Mouse (Mus musculus): Measurements from ENCODE around the gene Dgki.

Dgki gene

GRCm38 (mm10) chr6:37057536-37057935 is 242.4 kb downstream of the Dgki start:
- DNase-seq: no peak

GRCm38 (mm10) chr6:37055634-37056033 is 244.3 kb downstream of the Dgki start:
- no peak for DNase-seq

GRCm38 (mm10) chr6:37055128-37055527 is 244.9 kb downstream of the Dgki start:
- DNase-seq: no peak

- DNase-seq: peak; percentile 49
Observed at GRCm38 (mm10) chr6:37054435-37055020, 245.5 kb downstream of the Dgki start.

- peak; percentile 79 for DNase-seq
Observed at GRCm38 (mm10) chr6:37053411-37053810, 246.6 kb downstream of the Dgki start.

GRCm38 (mm10) chr6:37051652-37052051 is 248.3 kb downstream of the Dgki start:
- DNase-seq: no peak

- DNase-seq: no peak
Observed at GRCm38 (mm10) chr6:37051150-37051549, 248.8 kb downstream of the Dgki start.

- DNase-seq: no peak
Observed at GRCm38 (mm10) chr6:37047611-37048129, 252.3 kb downstream of the Dgki start.

- DNase-seq: peak; percentile 75
Observed at GRCm38 (mm10) chr6:37046152-37046788, 253.7 kb downstream of the Dgki start.

- DNase-seq: no peak
Observed at GRCm38 (mm10) chr6:37044796-37045195, 255.2 kb downstream of the Dgki start.

- DNase-seq: no peak
Observed at GRCm38 (mm10) chr6:37038444-37038843, 261.5 kb downstream of the Dgki start.

- peak; percentile 31 for DNase-seq
Observed at GRCm38 (mm10) chr6:37037115-37037908, 262.7 kb downstream of the Dgki start.

GRCm38 (mm10) chr6:37035681-37036080 is 264.3 kb downstream of the Dgki start:
- DNase-seq: no peak

GRCm38 (mm10) chr6:37030986-37031385 is 269.0 kb downstream of the Dgki start:
- DNase-seq: no peak

GRCm38 (mm10) chr6:37030402-37030801 is 269.6 kb downstream of the Dgki start:
- DNase-seq: no peak

- DNase-seq: peak; percentile 66
Observed at GRCm38 (mm10) chr6:37028841-37029240, 271.1 kb downstream of the Dgki start.

- no peak for DNase-seq
Observed at GRCm38 (mm10) chr6:37028300-37028699, 271.7 kb downstream of the Dgki start.

GRCm38 (mm10) chr6:37026343-37027243 is 273.4 kb downstream of the Dgki start:
- no peak for DNase-seq

- no peak for DNase-seq
Observed at GRCm38 (mm10) chr6:37016046-37016445, 283.9 kb downstream of the Dgki start.

GRCm38 (mm10) chr6:37011597-37011996 is 288.4 kb downstream of the Dgki start:
- DNase-seq: no peak

- DNase-seq: no peak
Observed at GRCm38 (mm10) chr6:37007573-37007972, 292.4 kb downstream of the Dgki start.

GRCm38 (mm10) chr6:37004914-37005313 is 295.1 kb downstream of the Dgki start:
- DNase-seq: peak; percentile 13

GRCm38 (mm10) chr6:37003235-37003634 is 296.7 kb downstream of the Dgki start:
- DNase-seq: no peak

Measured in kidney, adult 9 months (tissue).